Mouse (Mus musculus) v-Abl transformed pro-B cells (cell line): ENCODE data around the gene Tpr.

ENCODE experiments used
- in situ Hi-C, 2 experiments: fragments of 400-800 bp; cut with MboI; formaldehyde crosslinking; loops; one replicate each; pipeline ENCODE4 v1.15.1; 2025; ENCODE audit not compliant: unreplicated experiment in 2 of 2

Tpr gene

DNA sequence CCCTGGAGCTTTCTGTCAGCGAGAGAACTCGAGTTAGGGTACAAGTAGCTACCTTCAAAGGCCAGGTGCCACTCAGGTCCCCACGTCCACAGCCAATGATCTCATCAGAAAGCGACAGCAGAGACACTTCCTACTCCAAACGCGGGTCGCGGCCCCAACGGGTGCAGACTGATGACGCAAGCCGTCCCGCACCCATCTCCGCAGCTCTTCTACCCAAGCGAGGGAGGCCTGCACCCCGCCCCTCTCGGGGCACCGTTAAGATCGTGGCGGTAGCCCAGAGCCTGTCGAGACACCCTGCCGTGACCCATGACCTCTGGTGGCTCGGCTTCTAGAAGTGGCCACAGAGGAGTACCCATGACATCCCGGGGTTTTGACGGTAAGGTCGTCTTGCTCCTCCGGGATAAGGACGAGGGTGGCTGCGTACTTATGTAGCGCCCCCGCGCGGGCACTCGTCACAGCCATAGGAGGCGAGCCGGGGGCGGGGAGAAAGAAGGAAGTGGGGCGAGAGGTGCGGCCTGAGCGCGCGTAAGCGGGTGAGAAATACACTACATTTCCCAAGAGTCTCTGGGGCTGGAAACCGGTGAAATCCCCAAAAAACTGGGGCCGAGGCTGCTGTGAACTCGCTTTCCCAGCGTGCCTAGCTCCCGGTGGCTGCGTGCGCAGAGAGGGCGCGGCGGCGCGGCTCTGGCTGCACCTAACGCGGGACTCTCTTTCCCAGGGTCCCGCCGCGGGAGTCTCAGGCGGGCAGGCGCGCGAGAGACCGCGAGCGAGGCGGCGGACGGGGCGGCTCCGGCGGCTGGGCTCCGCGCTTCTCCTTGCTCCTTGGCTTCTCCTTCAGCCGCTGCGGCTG, at the start of gene Tpr, which contains the start of gene Odr4:
TSS of gene Tpr (plus strand) at position 201 of the 850 bp plus-strand sequence.
TSS of gene Odr4 (minus strand) at position 443 of the 850 bp plus-strand sequence.
- in situ Hi-C loops, result loop anchor here in 1 of 2 experiments (5.0 kb wide), 1 partner anchor 949 kb away; the partner anchor contains the start of gene Ivns1abp

DNA sequence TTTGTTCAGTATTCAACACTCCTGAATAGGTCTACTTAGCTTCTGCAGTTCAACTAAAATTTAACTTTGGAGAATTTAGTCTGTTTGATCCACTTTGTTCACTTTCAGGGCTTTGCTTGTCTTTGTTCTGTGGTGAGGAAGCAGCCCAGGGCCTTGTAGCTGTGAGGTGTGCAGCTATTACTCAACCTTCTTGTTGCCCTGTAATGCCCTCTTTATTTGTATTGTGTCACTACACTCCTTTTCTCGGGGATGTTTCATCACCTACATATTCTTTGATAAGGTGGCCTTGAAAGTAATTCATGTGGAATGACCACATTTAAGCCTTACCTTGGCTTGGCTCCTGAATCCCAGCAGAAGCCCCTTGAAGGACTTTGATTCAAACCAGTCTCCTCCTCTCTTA, 31.8 kb upstream of the Tpr start:
- in situ Hi-C loops, result no loop called here

DNA sequence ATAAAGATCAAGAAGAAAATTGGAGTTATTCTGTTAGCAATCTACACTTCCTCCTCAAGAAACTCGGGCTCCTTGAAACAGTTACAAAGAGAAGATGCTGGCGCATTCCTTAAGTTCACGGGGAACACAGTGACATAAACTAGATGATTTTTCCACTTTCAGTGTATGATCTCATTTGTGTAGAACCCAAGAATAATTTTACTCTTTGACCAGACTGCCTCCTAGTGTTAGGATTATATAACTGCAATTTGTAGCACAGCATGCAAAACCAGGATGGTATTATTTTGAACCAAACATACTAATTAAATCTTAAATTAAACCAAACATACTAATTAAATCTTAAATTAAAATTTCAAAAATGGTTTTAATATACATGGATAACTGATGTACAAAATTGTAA, 19.7 kb upstream of the Tpr start:
- in situ Hi-C loops, result loop anchor here in 1 of 2 experiments (5.0 to 10.0 kb wide), 2 partner anchors 68 to 536 kb away; no protein-coding TSS in a partner anchor

DNA sequence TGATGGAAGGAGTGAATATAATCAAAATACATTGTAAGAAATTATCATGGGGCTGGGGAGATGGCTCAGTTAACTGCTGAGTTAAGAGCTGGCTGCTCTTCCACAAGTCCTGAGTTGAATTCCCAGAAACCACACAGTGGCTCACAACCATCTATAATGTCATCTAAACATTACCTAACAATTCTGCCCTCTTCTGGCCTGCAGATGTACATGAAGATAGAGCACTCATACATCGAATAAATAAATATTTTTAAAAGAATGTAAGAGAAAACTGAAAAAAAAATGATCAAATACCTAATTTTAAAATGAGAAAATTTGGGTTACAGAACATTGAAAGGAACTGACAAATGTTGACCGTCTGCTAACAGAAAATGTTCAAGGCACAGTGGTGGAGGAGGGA, 18.4 kb upstream of the Tpr start:
- in situ Hi-C loops, result loop anchor here in 1 of 2 experiments (5.0 to 10.0 kb wide), 2 partner anchors 69 to 537 kb away; no protein-coding TSS in a partner anchor

DNA sequence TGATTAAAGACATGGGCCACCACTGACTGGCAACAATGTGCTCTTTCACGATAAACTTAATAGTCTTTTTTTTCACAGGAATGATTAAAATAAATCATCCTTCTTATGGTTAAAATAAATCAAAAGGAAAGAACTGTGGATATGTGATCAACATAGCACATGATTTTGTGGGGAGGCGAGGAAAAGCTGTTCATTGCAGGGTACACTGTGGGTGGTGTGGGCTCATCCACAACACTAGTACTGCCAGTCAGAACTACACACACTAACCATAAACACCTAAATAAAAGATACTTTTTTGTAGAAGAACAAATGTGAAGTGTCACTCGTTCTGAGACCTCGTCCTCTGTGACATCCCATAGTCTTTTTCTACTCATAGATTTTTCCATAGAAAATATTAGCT, 8.5 kb upstream of the Tpr start:
- in situ Hi-C loops, result no loop called here

DNA sequence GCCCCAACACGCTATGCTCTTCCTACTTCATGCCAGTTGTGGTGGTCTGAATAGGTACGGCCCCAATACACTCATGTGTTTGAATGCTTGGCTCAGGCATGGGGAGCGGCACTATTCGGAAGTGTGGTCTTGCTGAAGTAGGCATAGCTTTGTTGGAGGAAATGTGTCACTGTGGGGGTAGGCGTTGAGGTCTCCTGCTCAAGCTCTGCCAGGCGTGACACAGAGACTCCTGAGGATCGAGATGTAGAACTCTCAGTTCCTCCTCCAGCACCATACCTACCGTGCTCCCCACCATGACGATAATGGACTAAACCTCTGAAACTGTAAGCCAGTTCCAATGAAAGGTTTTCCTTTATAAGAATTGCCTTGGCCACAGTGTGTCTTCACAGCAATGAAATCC, 5.1 kb upstream of the Tpr start:
- in situ Hi-C loops, result loop anchor here in 1 of 2 experiments (5.0 kb wide), 1 partner anchor 550 kb away; no protein-coding TSS in a partner anchor

DNA sequence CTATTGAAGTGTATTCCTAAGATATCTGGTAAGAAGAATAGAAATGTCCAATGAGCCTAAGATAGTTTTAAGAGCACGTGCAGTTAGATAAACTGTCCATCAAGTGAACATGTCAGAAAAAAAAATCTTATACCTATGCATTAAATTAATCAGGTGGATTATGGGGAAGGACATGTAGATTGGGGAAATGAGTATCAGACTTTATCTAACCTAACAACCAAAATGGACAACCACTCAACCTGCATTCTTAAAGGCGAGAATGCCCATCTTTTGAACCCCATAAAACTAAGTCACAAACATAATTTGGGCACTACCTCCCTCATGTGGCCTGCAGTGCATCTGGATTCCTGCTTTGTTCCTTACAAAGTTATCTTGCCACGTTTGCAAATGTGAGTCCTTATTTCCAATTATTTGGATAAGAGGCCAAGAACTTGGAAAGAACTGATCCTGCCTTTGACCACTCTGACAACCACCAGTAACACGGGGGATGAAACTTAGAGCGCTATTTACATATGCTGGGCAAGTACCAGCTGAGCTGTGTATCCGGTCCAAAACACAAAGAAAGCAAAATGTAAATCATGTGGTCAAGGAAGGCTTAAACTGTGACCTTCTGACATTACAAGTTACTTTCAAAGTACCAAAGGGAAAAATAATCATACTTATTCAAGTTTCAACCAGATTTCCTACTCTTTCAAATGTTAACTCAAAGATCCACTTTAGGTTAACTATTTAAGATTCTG, 3.1 kb upstream of the Tpr start:
- in situ Hi-C loops, result loop anchor here (5.0 kb wide), 2 partner anchors 552 to 953 kb away; partner anchors contain the start of gene Ivns1abp (in 1 of the 2)

DNA sequence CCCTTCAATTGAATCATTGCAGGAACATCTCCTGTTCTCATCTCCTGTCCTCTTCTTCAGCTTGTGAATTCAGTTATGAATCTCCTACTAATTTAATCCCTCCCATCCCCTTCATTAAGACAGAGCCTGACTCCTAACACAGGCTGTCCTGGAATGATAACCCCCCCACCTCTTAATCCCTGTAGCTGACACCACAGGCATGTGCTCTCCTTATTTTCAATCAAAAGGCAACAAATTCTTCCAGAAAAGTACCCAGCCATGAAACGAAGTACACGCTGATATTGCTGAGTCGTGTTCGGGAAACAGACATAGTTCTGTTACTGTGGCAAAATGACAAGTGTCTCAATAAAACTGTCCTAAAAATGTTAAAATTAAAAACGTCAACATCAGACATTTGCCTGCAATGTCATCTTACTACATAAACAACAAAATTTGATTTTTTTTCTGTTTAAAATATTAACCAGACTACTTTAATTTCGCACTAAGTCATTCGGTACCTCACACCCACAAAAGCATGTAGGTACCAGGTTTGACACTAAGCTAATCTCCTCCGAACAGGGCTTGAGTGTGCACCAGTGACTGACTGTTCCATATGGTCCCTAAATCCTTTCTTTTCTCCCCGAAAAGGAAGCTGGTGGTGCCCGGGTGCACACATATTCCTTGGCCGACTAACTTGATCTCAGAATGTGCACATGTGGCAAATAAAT, 554 bp upstream of the Tpr start:
- in situ Hi-C loops, result loop anchor here in 1 of 2 experiments (5.0 kb wide), 1 partner anchor 950 kb away; the partner anchor contains the start of gene Ivns1abp

DNA sequence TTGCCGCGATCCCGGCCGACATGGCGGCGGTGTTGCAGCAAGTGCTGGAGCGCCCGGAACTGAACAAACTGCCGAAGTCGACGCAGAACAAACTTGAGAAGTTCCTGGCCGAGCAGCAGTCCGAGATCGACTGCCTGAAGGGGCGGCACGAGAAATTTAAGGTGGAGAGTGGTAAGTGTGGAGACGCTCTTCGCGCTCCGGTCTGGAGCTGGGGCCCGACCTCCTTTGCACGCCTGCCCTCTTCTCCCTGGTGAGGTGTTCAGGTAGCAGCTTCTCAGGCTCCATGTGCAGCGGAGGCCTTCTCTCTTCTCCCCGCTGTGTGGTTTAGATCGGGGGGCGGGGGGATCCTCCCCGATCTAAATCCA, 832 bp downstream of the Tpr start:
- in situ Hi-C loops, result loop anchor here in 1 of 2 experiments (5.0 kb wide), 1 partner anchor 949 kb away; the partner anchor contains the start of gene Ivns1abp

DNA sequence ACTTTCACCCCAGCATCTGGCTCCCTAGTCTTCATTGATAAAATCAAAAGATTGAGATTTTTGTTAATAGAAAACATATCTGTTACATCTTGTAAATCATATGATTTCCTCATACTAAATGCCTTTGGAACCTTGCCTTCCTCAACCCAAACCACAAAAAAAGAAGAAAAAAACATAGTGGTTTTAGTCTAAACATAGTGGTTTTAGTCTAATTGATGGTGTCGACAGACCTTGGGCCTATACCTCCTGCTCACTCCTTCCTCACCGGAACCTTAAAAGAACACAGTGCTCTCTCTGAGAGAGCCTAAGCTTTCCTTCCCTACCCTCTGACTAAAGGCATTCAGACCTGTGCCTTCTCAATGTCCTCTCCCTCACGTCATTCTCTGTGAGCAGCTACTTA, 3.4 kb downstream of the Tpr start:
- in situ Hi-C loops, result no loop called here

DNA sequence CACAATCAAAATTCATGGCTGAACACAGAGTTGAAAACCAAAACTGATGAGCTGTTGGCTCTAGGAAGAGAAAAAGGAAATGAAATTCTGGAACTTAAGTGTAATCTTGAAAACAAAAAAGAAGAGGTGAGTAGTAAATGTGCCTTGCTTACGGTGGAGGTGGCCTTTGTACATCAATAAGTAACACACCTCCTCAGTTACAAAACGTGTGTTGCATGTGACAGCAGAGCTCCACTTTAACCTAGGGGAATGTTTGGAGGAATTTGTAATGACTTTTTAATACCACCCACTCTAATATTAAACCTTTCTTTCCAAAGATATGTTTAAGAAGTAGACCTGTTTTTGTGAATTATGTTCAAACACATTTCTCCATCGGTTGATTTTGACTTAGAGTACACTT, 11.3 kb downstream of the Tpr start:
- in situ Hi-C loops, result loop anchor here in 1 of 2 experiments (10.0 kb wide), 1 partner anchor 1381 kb away; no protein-coding TSS in a partner anchor

DNA sequence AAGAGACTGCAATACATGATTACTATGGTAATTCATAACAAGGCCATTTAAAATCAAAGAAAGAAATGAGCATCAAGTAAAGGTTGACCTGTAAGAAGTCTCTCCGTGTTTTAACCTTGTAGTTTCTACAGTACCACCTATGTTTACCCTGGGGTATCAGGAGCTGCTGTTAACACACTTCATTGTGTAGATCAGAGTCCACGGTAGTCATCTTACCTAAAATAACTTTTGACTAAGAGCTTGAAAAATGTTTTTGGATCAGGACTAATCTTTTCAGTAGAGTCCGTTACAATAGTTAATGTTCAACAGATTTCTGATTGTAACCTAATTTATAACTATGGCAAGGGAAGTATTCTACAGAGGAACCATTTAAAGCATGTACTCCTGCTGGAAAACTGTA, 11.9 kb downstream of the Tpr start:
- in situ Hi-C loops, result loop anchor here in 1 of 2 experiments (10.0 kb wide), 1 partner anchor 1380 kb away; no protein-coding TSS in a partner anchor

DNA sequence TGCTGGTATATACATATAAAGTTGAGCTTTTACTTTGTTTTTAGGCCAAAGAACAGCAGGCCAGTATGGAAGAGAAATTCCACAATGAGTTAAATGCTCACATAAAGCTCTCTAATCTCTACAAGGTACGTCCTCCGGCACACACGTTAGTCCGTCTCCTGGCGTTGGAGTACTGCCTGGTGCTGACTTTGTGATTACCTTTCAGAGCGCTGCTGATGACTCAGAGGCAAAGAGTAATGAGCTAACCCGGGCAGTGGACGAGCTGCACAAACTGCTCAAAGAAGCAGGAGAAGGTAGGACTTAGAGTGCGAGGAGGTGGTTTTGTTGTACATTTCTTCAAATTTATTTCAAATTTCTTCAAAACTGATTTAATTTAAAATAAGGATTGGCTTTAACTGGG, 14.6 kb downstream of the Tpr start:
- in situ Hi-C loops, result loop anchor here (5.0 to 10.0 kb wide), 2 partner anchors 35 to 1378 kb away; no protein-coding TSS in a partner anchor

DNA sequence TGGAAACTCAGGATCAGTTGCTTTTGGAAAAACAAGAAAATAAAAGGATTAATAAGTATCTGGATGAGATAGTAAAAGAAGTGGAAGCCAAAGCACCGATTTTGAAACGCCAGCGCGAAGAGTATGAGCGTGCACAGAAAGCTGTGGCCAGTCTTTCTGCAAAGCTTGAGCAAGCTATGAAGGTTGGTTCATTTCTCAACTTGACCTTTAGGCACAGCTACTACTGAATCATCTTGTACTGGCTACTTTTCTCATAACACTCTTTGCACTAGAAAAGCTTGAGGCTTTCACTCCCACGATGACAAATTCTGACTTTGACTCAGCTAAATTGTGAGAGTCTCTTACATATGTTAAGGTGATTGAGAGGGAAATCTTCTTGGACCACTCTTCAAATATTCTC, 17.4 kb downstream of the Tpr start:
- in situ Hi-C loops, result loop anchor here (5.0 to 10.0 kb wide), 3 partner anchors 32 to 1375 kb away; no protein-coding TSS in a partner anchor

DNA sequence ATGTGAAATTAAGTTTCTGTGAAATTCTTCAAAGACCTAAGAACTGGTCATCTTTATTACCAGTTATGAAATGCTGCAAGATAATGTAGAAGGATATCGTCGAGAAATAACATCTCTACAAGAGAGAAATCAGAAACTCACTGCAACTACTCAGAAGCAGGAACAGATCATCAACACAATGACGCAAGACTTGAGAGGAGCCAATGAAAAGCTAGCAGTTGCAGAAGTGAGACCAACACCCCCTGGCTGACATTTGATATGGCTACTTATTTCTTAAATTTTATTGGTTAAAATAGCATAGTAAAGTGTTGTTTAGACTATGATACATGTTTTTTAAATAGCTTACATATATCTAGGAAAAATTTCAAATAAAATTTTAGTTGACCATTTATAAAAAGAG, 23.4 kb downstream of the Tpr start:
- in situ Hi-C loops, result loop anchor here in 1 of 2 experiments (10.0 kb wide), 1 partner anchor 1019 kb away; no protein-coding TSS in a partner anchor

DNA sequence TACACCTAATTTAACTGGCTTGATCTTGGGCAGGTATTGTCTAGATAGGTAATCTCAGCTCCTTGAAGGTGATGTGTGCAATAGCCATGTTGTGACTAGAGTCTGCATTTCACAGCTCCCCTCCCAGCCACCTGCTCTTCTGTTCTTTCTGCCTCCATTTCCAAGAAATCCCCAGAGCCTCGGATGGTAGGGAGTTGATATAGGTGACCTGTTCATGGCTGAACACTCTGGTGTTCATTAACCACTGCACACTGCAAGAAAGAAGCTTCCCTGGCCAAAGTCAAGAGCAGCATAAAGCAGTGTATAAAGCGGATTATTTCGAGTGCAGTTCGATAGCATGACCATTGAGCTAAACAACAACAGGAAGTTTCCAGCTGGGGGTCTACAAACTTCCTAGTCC, 25.8 kb downstream of the Tpr start:
- in situ Hi-C loops, result loop anchor here in 1 of 2 experiments (10.0 kb wide), 1 partner anchor 1016 kb away; no protein-coding TSS in a partner anchor

DNA sequence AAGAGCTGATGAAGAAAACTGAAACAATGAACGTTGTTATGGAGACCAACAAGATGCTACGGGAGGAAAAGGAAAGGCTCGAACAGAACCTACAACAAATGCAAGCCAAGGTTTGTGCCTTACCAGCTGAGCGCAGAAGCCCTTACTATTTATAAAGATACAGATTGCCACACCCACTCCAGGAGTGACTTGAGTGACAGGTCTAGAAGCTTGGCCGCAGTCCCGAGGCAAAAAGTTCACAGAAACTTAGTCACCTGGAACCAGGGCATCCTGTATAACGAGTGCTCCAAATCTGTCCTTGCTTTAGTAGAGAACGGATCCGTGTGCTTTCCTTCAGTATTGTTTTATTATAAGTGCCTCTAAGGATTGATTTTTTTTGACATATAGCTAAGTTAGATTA, 33.0 kb downstream of the Tpr start:
- in situ Hi-C loops, result loop anchor here in 1 of 2 experiments (10.0 kb wide), 2 partner anchors 929 to 1019 kb away; no protein-coding TSS in a partner anchor

DNA sequence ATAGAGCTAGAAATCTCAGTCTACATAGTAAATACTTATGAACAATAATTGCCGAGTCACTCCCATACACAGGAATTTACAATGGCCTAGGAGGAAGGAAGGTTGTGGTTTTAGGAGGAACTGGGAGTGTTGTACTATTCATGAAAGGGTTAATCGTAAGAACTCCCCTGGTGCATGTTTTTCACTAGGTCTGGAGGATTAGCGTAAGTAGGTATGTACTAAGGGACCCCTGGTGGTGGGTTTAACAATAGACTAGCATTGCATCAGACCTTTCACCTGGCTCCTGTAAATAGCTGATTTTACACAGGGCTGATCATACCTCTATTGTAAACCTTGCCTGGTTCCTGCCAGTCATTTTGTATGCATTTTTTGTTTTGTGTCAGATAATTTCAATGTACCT, 33.6 kb downstream of the Tpr start:
- in situ Hi-C loops, result loop anchor here in 1 of 2 experiments (10.0 kb wide), 2 partner anchors 929 to 1019 kb away; no protein-coding TSS in a partner anchor

DNA sequence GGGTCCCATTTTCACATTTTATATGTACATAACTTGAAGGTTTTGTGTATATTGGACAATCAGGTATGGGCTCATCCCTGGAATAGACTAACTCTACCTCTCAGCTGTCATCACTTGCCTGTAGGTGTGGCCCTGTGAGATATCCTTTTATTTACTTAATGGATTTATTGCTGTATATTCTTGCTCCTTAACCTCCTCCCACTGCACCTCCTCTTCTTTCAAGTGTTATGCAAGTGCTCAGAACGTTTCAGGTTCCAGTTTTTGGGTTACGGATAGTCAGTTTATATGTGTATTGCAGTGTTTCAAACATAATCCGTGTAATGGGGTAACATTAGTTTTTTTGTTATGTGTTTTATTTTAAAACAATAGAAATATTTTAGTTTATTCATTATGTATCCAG, 46.0 kb downstream of the Tpr start:
- in situ Hi-C loops, result loop anchor here in 1 of 2 experiments (10.0 kb wide), 1 partner anchor 1356 kb away; no protein-coding TSS in a partner anchor

DNA sequence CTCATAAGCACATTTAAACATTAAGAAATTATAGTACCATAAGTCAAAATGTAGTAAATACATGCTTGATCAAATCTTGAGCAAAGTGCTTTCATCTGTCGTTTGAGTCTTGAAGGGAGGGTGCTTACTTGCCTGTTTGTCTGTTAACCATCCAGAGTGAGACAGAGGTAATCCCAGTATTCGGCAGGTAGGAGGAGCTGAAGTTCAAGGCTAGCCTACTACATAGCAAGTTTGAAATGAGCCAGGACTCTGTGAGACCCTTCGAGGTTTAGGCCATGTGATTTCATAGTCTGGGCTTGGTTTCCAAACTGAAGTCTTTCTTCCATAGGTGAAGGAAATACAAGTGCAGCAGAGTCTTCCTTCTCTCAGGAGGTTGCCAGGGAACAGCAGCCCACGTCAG, 49.1 kb downstream of the Tpr start:
- in situ Hi-C loops, result loop anchor here (5.0 to 10.0 kb wide), 2 partner anchors 34 to 1353 kb away; no protein-coding TSS in a partner anchor
